Mouse (Mus musculus) ES-E14 (cell line): Measurements from ENCODE around the gene Abhd16a.

ENCODE experiments used
- CHD2 ChIP-seq: IDR thresholded peaks from 2 replicates; pipeline ENCODE4 v1.6.1; 2014; ENCODE audit warnings: mild to moderate bottlenecking, low read depth, low read length, inconsistent platforms
- HCFC1 ChIP-seq: IDR thresholded peaks from 2 replicates; pipeline ENCODE4 v1.6.1; 2012; ENCODE audit warnings: low read length, inconsistent platforms, borderline replicate concordance; ENCODE audit not compliant: insufficient read depth
- ZC3H11A ChIP-seq: IDR thresholded peaks from 2 replicates; pipeline ENCODE4 v1.6.1; 2012; ENCODE audit warnings: low read depth, mild to moderate bottlenecking, inconsistent platforms, low read length, borderline replicate concordance
- ZNF384 ChIP-seq: IDR thresholded peaks from 2 replicates; pipeline ENCODE4 v1.6.1; 2012; ENCODE audit warnings: low read depth, low read length, inconsistent platforms

GRCm38 (mm10) chr17:35094475-35095365 is 5.7 kb downstream of the Abhd16a start:
- TF ChIP-seq ZC3H11A (no peak), CHD2 (no peak), HCFC1 (no peak), ZNF384 (no peak)
